Mouse (Mus musculus): ENCODE results near the gene Gm49384.

Gm49384 gene

DNA sequence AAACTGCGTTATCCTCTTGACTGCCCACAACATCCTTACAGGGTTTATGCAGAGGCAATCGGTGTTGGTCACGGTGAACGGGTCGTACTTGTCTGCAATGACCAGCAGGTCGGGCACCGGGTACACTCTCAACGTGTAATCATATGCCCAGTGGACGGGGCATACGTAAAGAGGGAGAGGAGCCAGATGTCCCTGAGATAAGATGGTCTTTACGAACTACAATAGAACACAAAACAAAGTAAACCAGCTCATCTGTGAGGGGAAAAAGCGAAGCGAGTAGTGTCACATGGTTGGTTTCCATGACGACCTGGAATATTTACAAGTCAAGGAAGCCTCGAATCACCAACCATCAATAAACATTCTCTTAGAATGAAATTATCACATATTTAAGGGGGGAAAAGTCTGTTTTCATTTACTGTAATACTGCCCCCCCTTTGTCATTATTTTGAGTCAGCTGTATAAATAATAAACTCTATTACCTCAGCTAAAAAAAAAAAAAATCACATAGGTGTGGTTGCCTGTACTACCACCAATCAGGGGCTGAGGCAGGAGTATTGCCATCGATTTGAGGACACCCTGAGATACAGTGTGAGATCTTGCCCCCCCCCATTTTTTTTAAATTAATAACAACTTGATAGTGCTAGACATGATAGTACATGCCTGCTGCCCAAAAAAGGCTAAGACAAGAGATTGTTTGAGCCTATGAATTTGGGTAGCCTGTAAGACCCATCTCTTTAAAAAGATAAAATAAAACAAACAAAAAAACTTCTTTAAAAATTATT lies at the start of gene Gm49384:
Gene Gm49384 (minus strand): TSS at position 216 of the 782 bp plus-strand sequence.
- Histone ChIP-seq H3K27me3 (ENCODE audit: control insufficient read depth, insufficient read depth, low read length, poor library complexity, severe bottlenecking) (no peaks in the 10 kb centered on the region), H3K36me3 (ENCODE audit: control insufficient read depth, insufficient read depth, low read length, poor library complexity, severe bottlenecking) (no peaks in the 10 kb centered on the region; the same call in 1 of the 2 replicates)
- DNase-seq (ENCODE audit: low read depth, low spot score), result peak; percentile 56

DNA sequence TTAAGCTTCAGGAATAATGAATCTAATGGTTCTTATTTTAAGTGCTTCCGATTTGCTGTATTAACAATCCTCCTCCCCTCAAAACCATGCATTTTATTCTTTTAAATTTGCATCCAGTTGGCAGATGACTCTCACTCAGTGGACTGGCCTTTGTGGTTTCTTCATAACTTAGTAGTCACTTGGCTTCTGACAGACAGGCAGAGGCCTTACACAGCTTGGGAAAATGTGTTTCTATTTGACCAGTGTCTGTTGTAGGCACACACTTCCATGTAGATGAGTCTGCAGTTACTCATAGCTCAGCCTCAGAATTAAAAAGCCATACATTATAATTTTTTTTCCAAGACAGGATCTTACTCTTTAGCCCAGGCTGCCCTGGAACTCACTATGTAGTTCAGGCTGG lies 49.7 kb upstream of the Gm49384 start:
- no peaks in the 10 kb centered on the region for H3K27me3 ChIP-seq (ENCODE audit: control insufficient read depth, insufficient read depth, low read length, poor library complexity, severe bottlenecking)
- H3K36me3 ChIP-seq (ENCODE audit: control insufficient read depth, insufficient read depth, low read length, poor library complexity, severe bottlenecking), result peaks cover 3% of the 10 kb centered on the region; the same call in 1 of the 2 replicates
- no peak for DNase-seq (ENCODE audit: low read depth, low spot score)

GRCm38 (mm10) chr12:69250756-69251155 lies 46.7 kb upstream of the Gm49384 start:
- H3K27me3 ChIP-seq (ENCODE audit: control insufficient read depth, insufficient read depth, low read length, poor library complexity, severe bottlenecking), result no peaks in the 10 kb centered on the region
- peaks cover 3% of the 10 kb centered on the region; the same call in 1 of the 2 replicates for H3K36me3 ChIP-seq (ENCODE audit: control insufficient read depth, insufficient read depth, low read length, poor library complexity, severe bottlenecking)
- no peak for DNase-seq (ENCODE audit: low read depth, low spot score)

- DNase-seq (ENCODE audit: low read depth, low spot score), result no peak
- Histone ChIP-seq H3K36me3 (ENCODE audit: control insufficient read depth, insufficient read depth, low read length, poor library complexity, severe bottlenecking) (peaks cover 3% of the 10 kb centered on the region; the same call in 1 of the 2 replicates), H3K27me3 (ENCODE audit: control insufficient read depth, insufficient read depth, low read length, poor library complexity, severe bottlenecking) (no peaks in the 10 kb centered on the region)
Measured at GRCm38 (mm10) chr12:69249766-69250165, 45.7 kb upstream of the Gm49384 start.

DNA sequence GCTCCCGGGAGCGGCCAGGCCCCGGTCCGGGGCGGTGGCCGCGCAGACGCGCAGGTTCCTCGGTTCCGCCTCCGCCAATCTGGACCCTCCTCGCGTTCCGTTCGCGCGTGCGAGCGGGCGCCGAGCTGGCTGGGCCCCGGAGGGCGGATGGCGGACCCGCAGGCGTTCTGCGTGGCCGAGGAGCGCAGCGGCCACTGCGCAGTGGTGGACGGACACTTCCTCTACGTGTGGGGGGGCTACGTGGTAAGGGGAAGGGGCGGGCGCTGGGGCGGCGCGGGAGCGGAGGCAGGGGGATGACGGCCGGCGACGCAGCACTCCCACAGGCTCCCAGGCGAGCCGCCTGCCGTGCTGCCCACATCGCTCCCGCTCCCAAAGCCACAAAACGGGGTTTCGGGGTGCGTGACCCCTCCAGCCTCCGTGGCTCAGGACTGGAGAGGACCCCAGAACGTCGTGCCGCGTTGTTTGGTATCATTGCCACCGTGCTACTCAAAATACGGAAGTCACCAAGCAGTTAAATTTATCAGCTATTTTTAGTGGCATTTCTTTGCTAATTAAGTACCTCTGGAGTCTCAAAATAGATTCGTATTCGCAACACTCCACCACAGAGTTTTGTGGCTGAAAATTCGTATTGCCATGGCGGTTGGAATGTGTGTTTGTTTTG lies 37.8 kb upstream of the Gm49384 start:
- peak; percentile 62 for DNase-seq (ENCODE audit: low read depth, low spot score)

DNA sequence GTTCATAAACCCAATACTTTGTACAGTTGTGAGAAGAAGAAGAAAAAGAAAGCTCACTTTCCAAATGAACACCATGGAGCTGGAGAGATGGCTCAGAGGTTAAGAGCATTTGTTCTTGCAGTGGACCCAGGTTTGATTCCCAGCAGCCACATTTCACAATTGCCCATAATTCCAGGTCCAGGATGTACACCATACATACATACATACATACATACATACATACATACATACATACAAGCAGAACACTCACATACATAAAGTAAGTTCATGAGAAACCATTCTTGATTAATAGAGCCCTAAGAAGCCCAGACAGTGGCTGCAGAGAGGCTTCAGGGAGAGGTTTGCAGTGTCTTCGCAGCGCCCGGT lies 37.3 kb upstream of the Gm49384 start:
- H3K36me3 ChIP-seq (ENCODE audit: control insufficient read depth, insufficient read depth, low read length, poor library complexity, severe bottlenecking), result no peaks in the 10 kb centered on the region
- DNase-seq (ENCODE audit: low read depth, low spot score), result no peak
- H3K27me3 ChIP-seq (ENCODE audit: control insufficient read depth, insufficient read depth, low read length, poor library complexity, severe bottlenecking), result no peaks in the 10 kb centered on the region

More for the DNA sequence above, 37.8 kb upstream of the Gm49384 start:
- no peaks in the 10 kb centered on the region for H3K27me3 ChIP-seq (ENCODE audit: control insufficient read depth, insufficient read depth, low read length, poor library complexity, severe bottlenecking)
- no peaks in the 10 kb centered on the region for H3K36me3 ChIP-seq (ENCODE audit: control insufficient read depth, insufficient read depth, low read length, poor library complexity, severe bottlenecking)

GRCm38 (mm10) chr12:69240876-69241275 lies 36.8 kb upstream of the Gm49384 start, which contains the start of gene Klhdc1:
Gene Klhdc1 (plus strand): TSS chr12:69241176.
- no peak for DNase-seq (ENCODE audit: low read depth, low spot score)

DNA sequence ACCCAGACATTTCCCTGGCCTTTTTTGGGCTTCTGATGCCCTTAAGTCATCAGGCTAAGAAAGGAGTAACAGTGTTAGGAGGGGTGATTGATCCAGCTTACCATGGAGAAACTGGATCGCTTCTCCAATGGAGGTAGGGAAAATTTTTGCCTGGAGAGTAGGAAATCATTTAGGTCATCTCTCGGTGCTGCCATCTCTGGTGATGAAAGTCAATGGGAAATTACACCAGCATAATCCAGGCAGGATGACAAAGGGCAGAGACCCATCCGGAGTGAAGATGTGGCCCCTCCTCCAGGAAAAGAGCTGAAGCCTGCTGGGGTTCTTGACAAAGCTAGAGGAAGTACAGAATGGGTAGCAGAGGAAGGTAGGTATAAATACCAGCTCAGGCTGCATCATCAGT lies 34.2 kb upstream of the Gm49384 start:
- no peaks in the 10 kb centered on the region for H3K27me3 ChIP-seq (ENCODE audit: control insufficient read depth, insufficient read depth, low read length, poor library complexity, severe bottlenecking)
- DNase-seq (ENCODE audit: low read depth, low spot score), result no peak
- H3K36me3 ChIP-seq (ENCODE audit: control insufficient read depth, insufficient read depth, low read length, poor library complexity, severe bottlenecking), result no peaks in the 10 kb centered on the region

More at GRCm38 (mm10) chr12:69240876-69241275, 36.8 kb upstream of the Gm49384 start, which contains the start of gene Klhdc1:
- no peaks in the 10 kb centered on the region for H3K27me3 ChIP-seq (ENCODE audit: control insufficient read depth, insufficient read depth, low read length, poor library complexity, severe bottlenecking)
- no peaks in the 10 kb centered on the region for H3K36me3 ChIP-seq (ENCODE audit: control insufficient read depth, insufficient read depth, low read length, poor library complexity, severe bottlenecking)

GRCm38 (mm10) chr12:69235782-69236181 lies 31.7 kb upstream of the Gm49384 start:
- no peaks in the 10 kb centered on the region for H3K27me3 ChIP-seq (ENCODE audit: control insufficient read depth, insufficient read depth, low read length, poor library complexity, severe bottlenecking)
- no peaks in the 10 kb centered on the region for H3K36me3 ChIP-seq (ENCODE audit: control insufficient read depth, insufficient read depth, low read length, poor library complexity, severe bottlenecking)
- DNase-seq (ENCODE audit: low read depth, low spot score), result no peak

- DNase-seq (ENCODE audit: low read depth, low spot score), result peak; percentile 68
- Histone ChIP-seq H3K36me3 (ENCODE audit: control insufficient read depth, insufficient read depth, low read length, poor library complexity, severe bottlenecking) (no peaks in the 10 kb centered on the region), H3K27me3 (ENCODE audit: control insufficient read depth, insufficient read depth, low read length, poor library complexity, severe bottlenecking) (no peaks in the 10 kb centered on the region)
Measured at GRCm38 (mm10) chr12:69229251-69229650, 25.2 kb upstream of the Gm49384 start.

GRCm38 (mm10) chr12:69227776-69228466 lies 23.9 kb upstream of the Gm49384 start, which contains the start of gene Pole2:
Gene Pole2 (minus strand): TSS chr12:69228195.
- DNase-seq (ENCODE audit: low read depth, low spot score), result peak; percentile 80
- Histone ChIP-seq H3K27me3 (ENCODE audit: control insufficient read depth, insufficient read depth, low read length, poor library complexity, severe bottlenecking) (no peaks in the 10 kb centered on the region), H3K36me3 (ENCODE audit: control insufficient read depth, insufficient read depth, low read length, poor library complexity, severe bottlenecking) (no peaks in the 10 kb centered on the region)

GRCm38 (mm10) chr12:69220613-69221277 lies 16.7 kb upstream of the Gm49384 start:
- DNase-seq (ENCODE audit: low read depth, low spot score), result no peak
- Histone ChIP-seq H3K36me3 (ENCODE audit: control insufficient read depth, insufficient read depth, low read length, poor library complexity, severe bottlenecking) (no peaks in the 10 kb centered on the region), H3K27me3 (ENCODE audit: control insufficient read depth, insufficient read depth, low read length, poor library complexity, severe bottlenecking) (no peaks in the 10 kb centered on the region)

DNA sequence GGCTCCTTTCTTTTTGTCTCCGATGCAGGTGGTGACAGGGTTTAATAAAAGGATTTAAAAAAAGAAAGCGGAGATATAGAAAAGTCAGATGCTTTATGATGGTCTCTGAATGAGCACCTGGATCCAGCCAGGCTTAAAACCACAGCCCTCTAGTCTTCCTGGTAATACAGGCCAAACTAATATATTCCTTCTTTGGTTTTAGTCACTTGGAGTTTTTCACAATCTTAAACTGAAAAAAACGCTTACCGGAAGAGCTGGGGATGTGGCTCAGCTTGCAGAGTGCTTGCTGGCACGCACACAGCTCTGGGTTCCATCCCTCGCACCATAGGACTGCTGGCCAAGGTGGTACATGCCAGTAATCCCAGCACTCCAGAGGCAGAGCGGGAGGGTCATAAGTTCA lies 12.5 kb upstream of the Gm49384 start:
- Histone ChIP-seq H3K27me3 (ENCODE audit: control insufficient read depth, insufficient read depth, low read length, poor library complexity, severe bottlenecking) (no peaks in the 10 kb centered on the region), H3K36me3 (ENCODE audit: control insufficient read depth, insufficient read depth, low read length, poor library complexity, severe bottlenecking) (no peaks in the 10 kb centered on the region)
- no peak for DNase-seq (ENCODE audit: low read depth, low spot score)

DNA sequence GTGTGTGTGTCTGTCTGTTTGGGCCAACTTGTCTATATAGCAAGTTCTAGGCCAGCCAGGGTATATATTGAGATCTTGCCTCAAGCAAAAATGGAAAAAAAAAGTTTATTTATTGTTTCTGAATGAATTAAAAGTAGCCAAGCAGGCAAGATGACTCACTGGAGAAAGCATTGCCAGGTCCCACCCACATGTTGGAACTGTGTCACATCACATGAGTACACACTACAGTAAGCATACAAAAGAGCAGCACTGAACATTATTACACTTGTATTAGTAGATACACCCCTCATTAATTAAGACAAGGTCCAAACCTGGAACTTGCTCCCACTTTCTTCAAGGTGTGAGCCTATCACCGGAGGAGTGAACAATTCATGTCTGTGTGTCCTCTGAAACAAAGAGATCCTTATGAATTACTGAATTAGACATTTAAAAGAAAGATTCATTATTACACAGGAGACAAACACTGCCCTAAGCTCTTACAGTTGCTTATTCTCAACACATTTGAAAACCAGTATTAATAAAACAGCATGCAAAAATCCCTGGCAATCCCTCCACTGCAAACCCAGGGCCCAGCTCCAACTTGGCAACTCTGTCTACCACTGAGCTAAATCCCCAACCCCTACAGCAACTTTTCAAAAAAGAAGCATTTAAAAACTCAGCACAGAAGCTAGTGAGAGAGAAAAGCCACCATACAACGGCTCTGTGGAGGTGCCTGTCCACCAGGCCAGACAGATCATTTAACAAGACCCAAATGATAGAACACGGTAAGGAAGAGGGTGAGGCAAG lies 11.1 kb upstream of the Gm49384 start:
- Histone ChIP-seq H3K27me3 (ENCODE audit: control insufficient read depth, insufficient read depth, low read length, poor library complexity, severe bottlenecking) (no peaks in the 10 kb centered on the region), H3K36me3 (ENCODE audit: control insufficient read depth, insufficient read depth, low read length, poor library complexity, severe bottlenecking) (no peaks in the 10 kb centered on the region)
- no peak for DNase-seq (ENCODE audit: low read depth, low spot score)

Measured in splenic B cell, adult 2 months (primary cell).